Mouse (Mus musculus): ENCODE data around the gene Esp18.

Esp18 gene

GRCm38 (mm10) chr17:39406059-39406458 is at the start of gene Esp18:
TSS of gene Esp18 (plus strand) at chr17:39406359.
- DNase-seq (ENCODE audit: low read depth in 1 of 2, low spot score in 2 of 2): no peak

GRCm38 (mm10) chr17:39363316-39363715 is 42.8 kb upstream of the Esp18 start:
- DNase-seq (ENCODE audit: low read depth in 1 of 2, low spot score in 2 of 2): no peak
